Mouse (Mus musculus) heart, postnatal 4 days (tissue): Measurements from ENCODE around the gene Ciita. TPM values are rescaled to one million over a fixed set of nuclear protein-coding genes. Genes with fewer than 3 reads are reported as not detected.
A peak's percentile ranks its signal among the peaks of the same experiment; 100 is the strongest.

Experiments used
- DNase-seq: peaks from one replicate; pipeline ENCODE4 v3.0.0; 2021
- total RNA-seq, 2 experiments: library from RNA; stranded (reverse); gene quantifications; 2 replicates each; pipeline ENCODE4 v1.2.3; 2021

Ciita gene
- total RNA-seq, 2 experiments from 2014 or later: 0.07 to 0.19 TPM

GRCm38 (mm10) chr16:10474956-10475355 lies 4.9 kb upstream of the Ciita start:
- DNase-seq: no peak

- no peak for DNase-seq
These were observed 3.9 kb upstream of the Ciita start for GRCm38 (mm10) chr16:10475919-10476318.

- no peak for DNase-seq
These were observed 2.5 kb downstream of the Ciita start for GRCm38 (mm10) chr16:10482343-10482742.

GRCm38 (mm10) chr16:10486993-10487392 lies 7.1 kb downstream of the Ciita start:
- no peak for DNase-seq

- no peak for DNase-seq
These were observed 8.1 kb downstream of the Ciita start for GRCm38 (mm10) chr16:10487895-10488493.

GRCm38 (mm10) chr16:10488769-10489481 lies 9.1 kb downstream of the Ciita start:
- no peak for DNase-seq

GRCm38 (mm10) chr16:10489483-10489882 lies 9.6 kb downstream of the Ciita start:
- no peak for DNase-seq

- DNase-seq: no peak
These were observed 10.1 kb downstream of the Ciita start for GRCm38 (mm10) chr16:10489904-10490457.

- no peak for DNase-seq
These were observed 10.8 kb downstream of the Ciita start for GRCm38 (mm10) chr16:10490503-10491150.

- no peak for DNase-seq
These were observed 11.9 kb downstream of the Ciita start for GRCm38 (mm10) chr16:10491716-10492115.

GRCm38 (mm10) chr16:10492587-10492986 lies 12.7 kb downstream of the Ciita start:
- no peak for DNase-seq

- DNase-seq: no peak
These were observed 16.0 kb downstream of the Ciita start for GRCm38 (mm10) chr16:10495824-10496298.

- peak; percentile 39 for DNase-seq
These were observed 18.3 kb downstream of the Ciita start for GRCm38 (mm10) chr16:10498096-10498602.

GRCm38 (mm10) chr16:10499122-10499521 lies 19.3 kb downstream of the Ciita start:
- no peak for DNase-seq

- DNase-seq: peak; percentile 73
These were observed 22.0 kb downstream of the Ciita start for GRCm38 (mm10) chr16:10501865-10502264.

GRCm38 (mm10) chr16:10503058-10503457 lies 23.2 kb downstream of the Ciita start:
- no peak for DNase-seq

- DNase-seq: no peak
These were observed 27.6 kb downstream of the Ciita start for GRCm38 (mm10) chr16:10507445-10507844.

- no peak for DNase-seq
These were observed 28.8 kb downstream of the Ciita start for GRCm38 (mm10) chr16:10508691-10509090.

GRCm38 (mm10) chr16:10510477-10511133 lies 30.7 kb downstream of the Ciita start:
- DNase-seq: peak; percentile 51

- no peak for DNase-seq
These were observed 31.3 kb downstream of the Ciita start for GRCm38 (mm10) chr16:10511134-10511520.

GRCm38 (mm10) chr16:10515953-10516572 lies 36.2 kb downstream of the Ciita start:
- no peak for DNase-seq

- no peak for DNase-seq
These were observed 38.2 kb downstream of the Ciita start for GRCm38 (mm10) chr16:10518030-10518429.
